Mouse (Mus musculus): ENCODE measurements around the gene Pappa2. TPM values are rescaled to one million over a fixed set of nuclear protein-coding genes. Genes with fewer than 3 reads are reported as not detected.

Pappa2 gene
- polyA plus RNA-seq (2015; fragmentation: Nextera tagmentation; extraction: Ambion mirVana): 0.18 and 0.23 TPM in 2 replicates

- Histone ChIP-seq H3K27ac (no peak within 1 kb of the TSS), H3K27me3 (replicated peaks) (no peaks in the 10 kb centered on the region), H3K4me1 (replicated peaks) (no peaks in the 10 kb centered on the region), H3K9ac (no peak within 1 kb of the TSS), H3K4me2 (replicated peaks) (no peak within 1 kb of the TSS), H3K4me3 (replicated peaks) (no peak within 1 kb of the TSS), H3K9me3 (no peaks in the 10 kb centered on the region), H3K36me3 (no peaks in the 10 kb centered on the region)
- ATAC-seq: no peak
- 47% methylated on average over 1 of the region's 1 CpGs for WGBS
These were observed at the start of gene Pappa2 for GRCm38 (mm10) chr1:158980390-158980789. Pappa2 (minus strand) TSS chr1:158980490.

- H3K27ac ChIP-seq: no peak overlapping the region
These were observed 48.8 kb upstream of the Pappa2 start for GRCm38 (mm10) chr1:159029106-159029505.

GRCm38 (mm10) chr1:159014940-159015660 lies 34.8 kb upstream of the Pappa2 start:
- no peak overlapping the region for H3K4me2 ChIP-seq (replicated peaks)
- no peaks in the 10 kb centered on the region for H3K9me3 ChIP-seq
- H3K36me3 ChIP-seq: no peaks in the 10 kb centered on the region
- no peak overlapping the region for H3K4me3 ChIP-seq (replicated peaks)
- H3K27me3 ChIP-seq (replicated peaks): no peaks in the 10 kb centered on the region
- no peaks in the 10 kb centered on the region for H3K4me1 ChIP-seq (replicated peaks)
- H3K27ac ChIP-seq: no peak overlapping the region
- WGBS: 76% methylated on average over 5 of the region's 5 CpGs
- no peak for ATAC-seq
- no peak overlapping the region for H3K9ac ChIP-seq

More at GRCm38 (mm10) chr1:159029106-159029505, 48.8 kb upstream of the Pappa2 start:
- H3K4me1 ChIP-seq (replicated peaks): no peaks in the 10 kb centered on the region
- H3K36me3 ChIP-seq: no peaks in the 10 kb centered on the region
- H3K4me3 ChIP-seq (replicated peaks): no peak overlapping the region
- 85% methylated on average over 2 of the region's 2 CpGs for WGBS
- no peak for ATAC-seq
- no peaks in the 10 kb centered on the region for H3K9me3 ChIP-seq
- no peaks in the 10 kb centered on the region for H3K27me3 ChIP-seq (replicated peaks)
- no peak overlapping the region for H3K9ac ChIP-seq
- H3K4me2 ChIP-seq (replicated peaks): no peak overlapping the region

- H3K4me2 ChIP-seq (replicated peaks): no peak overlapping the region
- H3K9me3 ChIP-seq: no peaks in the 10 kb centered on the region
- no peak overlapping the region for H3K9ac ChIP-seq
- H3K36me3 ChIP-seq: no peaks in the 10 kb centered on the region
- H3K27me3 ChIP-seq (replicated peaks): no peaks in the 10 kb centered on the region
- no peak for ATAC-seq
- H3K4me1 ChIP-seq (replicated peaks): no peaks in the 10 kb centered on the region
- no peak overlapping the region for H3K27ac ChIP-seq
- H3K4me3 ChIP-seq (replicated peaks): no peak overlapping the region
- WGBS: 78% methylated on average over 3 of the region's 3 CpGs
These were observed 6.8 kb upstream of the Pappa2 start for GRCm38 (mm10) chr1:158987042-158987441.

DNA sequence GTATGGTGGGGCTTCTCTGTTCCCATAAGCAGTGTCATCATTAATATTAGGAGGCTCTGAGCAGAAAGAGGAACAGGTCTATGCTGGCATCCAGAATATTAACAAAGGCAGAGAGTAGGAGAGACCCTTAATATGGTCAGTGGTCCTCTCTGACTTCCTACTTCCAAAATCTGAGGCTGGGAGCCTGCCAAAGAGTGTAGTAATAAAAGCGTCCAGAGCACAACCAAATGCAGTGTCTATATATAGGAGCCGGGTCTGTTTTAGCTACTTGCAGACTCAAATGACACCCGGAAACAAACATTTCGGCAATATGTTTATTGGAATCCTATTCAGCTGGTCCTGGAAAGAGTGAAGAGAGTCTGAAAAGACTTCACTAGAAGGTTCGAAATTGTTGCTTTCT lies 17.9 kb downstream of the Pappa2 start:
- no peak overlapping the region for H3K4me2 ChIP-seq (replicated peaks)
- ATAC-seq: no peak

GRCm38 (mm10) chr1:158960984-158961383 lies 19.3 kb downstream of the Pappa2 start:
- Histone ChIP-seq H3K9me3 (no peaks in the 10 kb centered on the region), H3K4me3 (replicated peaks) (no peak overlapping the region), H3K27me3 (replicated peaks) (no peaks in the 10 kb centered on the region), H3K4me2 (replicated peaks) (no peak overlapping the region), H3K36me3 (no peaks in the 10 kb centered on the region), H3K27ac (no peak overlapping the region), H3K9ac (no peak overlapping the region), H3K4me1 (replicated peaks) (no peaks in the 10 kb centered on the region)
- 40% methylated on average over 4 of the region's 4 CpGs for WGBS
- ATAC-seq: no peak

More for the DNA sequence above, 17.9 kb downstream of the Pappa2 start:
- Histone ChIP-seq H3K4me1 (replicated peaks) (no peaks in the 10 kb centered on the region), H3K27me3 (replicated peaks) (no peaks in the 10 kb centered on the region), H3K27ac (no peak overlapping the region), H3K4me3 (replicated peaks) (no peak overlapping the region), H3K9me3 (no peaks in the 10 kb centered on the region), H3K9ac (no peak overlapping the region), H3K36me3 (no peaks in the 10 kb centered on the region)
- 29% methylated on average over 5 of the region's 5 CpGs for WGBS

- H3K27me3 ChIP-seq (replicated peaks): no peaks in the 10 kb centered on the region
- 22% methylated on average over 8 of the region's 8 CpGs for WGBS
- H3K36me3 ChIP-seq: no peaks in the 10 kb centered on the region
- H3K4me1 ChIP-seq (replicated peaks): no peaks in the 10 kb centered on the region
- H3K9ac ChIP-seq: no peak overlapping the region
- H3K9me3 ChIP-seq: no peaks in the 10 kb centered on the region
- H3K4me3 ChIP-seq (replicated peaks): no peak overlapping the region
- no peak overlapping the region for H3K4me2 ChIP-seq (replicated peaks)
- no peak for ATAC-seq
- H3K27ac ChIP-seq: no peak overlapping the region
These were observed 19.7 kb downstream of the Pappa2 start for GRCm38 (mm10) chr1:158960549-158960948.

DNA sequence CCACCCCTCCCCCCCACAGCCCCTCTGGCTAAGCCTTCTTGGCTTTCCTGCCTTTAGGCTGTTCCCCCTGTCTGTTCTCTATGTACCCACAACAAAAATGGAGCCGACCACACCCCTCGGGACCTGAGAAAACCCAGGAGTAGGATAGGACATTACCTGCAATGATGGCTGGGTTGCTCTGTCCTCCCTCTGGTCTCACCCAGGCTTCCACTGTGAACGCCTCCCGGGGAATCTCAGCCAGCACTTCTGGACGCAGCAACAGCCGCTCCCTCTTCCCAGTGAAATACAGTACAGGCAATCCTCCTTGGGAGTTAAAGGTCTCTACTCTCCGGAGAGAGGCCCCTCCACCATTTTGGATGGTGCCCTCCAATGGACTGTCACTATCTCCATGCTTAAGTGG lies 23.9 kb downstream of the Pappa2 start:
- no peaks in the 10 kb centered on the region for H3K4me1 ChIP-seq (replicated peaks)
- 85% methylated on average over 7 of the region's 7 CpGs for WGBS
- H3K9me3 ChIP-seq: no peaks in the 10 kb centered on the region
- no peak for ATAC-seq
- no peak overlapping the region for H3K9ac ChIP-seq
- H3K4me2 ChIP-seq (replicated peaks): no peak overlapping the region
- H3K36me3 ChIP-seq: no peaks in the 10 kb centered on the region
- no peaks in the 10 kb centered on the region for H3K27me3 ChIP-seq (replicated peaks)
- H3K4me3 ChIP-seq (replicated peaks): no peak overlapping the region
- no peak overlapping the region for H3K27ac ChIP-seq

DNA sequence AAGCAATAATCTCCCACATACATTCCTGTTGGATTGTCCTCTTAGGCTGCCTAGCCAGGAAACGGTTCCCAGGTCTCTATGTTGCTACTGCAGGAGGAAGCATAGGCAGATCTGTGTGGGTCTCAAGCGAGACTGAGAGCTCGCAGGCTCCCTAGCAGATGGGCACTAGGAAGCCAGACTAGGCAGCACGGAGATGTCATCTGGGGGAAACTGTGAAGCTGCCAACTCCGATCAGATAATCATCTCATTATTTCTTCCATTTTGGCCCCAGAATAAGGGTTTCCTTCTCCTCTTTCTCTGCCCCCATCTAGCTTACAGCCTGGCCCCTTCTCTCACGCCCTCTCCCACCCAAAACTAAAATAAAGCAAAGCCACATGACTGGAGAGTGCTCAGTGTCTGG lies 25.5 kb downstream of the Pappa2 start:
- no peak overlapping the region for H3K9ac ChIP-seq
- no peak overlapping the region for H3K4me3 ChIP-seq (replicated peaks)
- H3K36me3 ChIP-seq: no peaks in the 10 kb centered on the region
- no peaks in the 10 kb centered on the region for H3K9me3 ChIP-seq
- H3K4me1 ChIP-seq (replicated peaks): no peaks in the 10 kb centered on the region
- no peak overlapping the region for H3K4me2 ChIP-seq (replicated peaks)
- 63% methylated on average over 6 of the region's 6 CpGs for WGBS
- no peaks in the 10 kb centered on the region for H3K27me3 ChIP-seq (replicated peaks)
- no peak overlapping the region for H3K27ac ChIP-seq
- no peak for ATAC-seq

DNA sequence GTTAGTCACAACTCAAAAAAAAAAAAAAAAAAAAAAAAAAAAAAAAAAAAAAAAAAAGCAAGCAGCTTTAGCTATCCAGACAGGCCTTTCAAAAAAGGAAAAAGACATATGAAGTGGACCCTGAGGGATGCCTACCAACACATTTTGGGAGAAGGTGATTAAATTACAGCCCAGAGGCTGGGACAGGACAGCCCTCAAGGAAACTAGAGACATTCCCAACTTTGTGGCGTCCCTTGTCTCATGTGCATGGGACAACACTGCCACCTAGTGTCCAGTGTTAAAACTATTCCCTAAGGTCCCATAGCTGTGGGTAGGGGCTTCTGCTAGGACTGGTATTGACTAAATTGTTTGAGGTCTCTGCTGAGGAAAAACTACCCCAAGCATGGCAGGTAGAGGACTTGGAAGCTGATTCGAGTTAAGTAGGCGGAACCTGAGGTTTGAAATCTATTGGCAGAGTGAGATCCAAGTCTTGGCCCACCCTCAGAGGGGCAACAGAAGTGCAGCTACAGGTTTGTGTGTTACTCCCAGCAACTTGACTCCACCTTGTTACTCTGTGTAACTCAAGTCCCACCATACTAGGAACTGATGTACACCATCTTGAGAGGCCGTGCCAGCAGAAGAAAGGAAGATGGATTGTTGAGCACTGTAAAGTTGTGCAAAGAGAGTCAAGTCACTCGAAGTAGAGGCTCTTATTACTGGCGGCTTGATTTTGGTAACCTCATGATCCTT lies 26.6 kb downstream of the Pappa2 start:
- no peak overlapping the region for H3K4me2 ChIP-seq (replicated peaks)
- no peak overlapping the region for H3K4me3 ChIP-seq (replicated peaks)
- no peaks in the 10 kb centered on the region for H3K36me3 ChIP-seq
- H3K27me3 ChIP-seq (replicated peaks): no peaks in the 10 kb centered on the region
- 45% methylated on average over 6 of the region's 6 CpGs for WGBS
- no peak overlapping the region for H3K27ac ChIP-seq
- no peaks in the 10 kb centered on the region for H3K4me1 ChIP-seq (replicated peaks)
- peak; percentile 86 for ATAC-seq
- H3K9ac ChIP-seq: no peak overlapping the region
- no peaks in the 10 kb centered on the region for H3K9me3 ChIP-seq

DNA sequence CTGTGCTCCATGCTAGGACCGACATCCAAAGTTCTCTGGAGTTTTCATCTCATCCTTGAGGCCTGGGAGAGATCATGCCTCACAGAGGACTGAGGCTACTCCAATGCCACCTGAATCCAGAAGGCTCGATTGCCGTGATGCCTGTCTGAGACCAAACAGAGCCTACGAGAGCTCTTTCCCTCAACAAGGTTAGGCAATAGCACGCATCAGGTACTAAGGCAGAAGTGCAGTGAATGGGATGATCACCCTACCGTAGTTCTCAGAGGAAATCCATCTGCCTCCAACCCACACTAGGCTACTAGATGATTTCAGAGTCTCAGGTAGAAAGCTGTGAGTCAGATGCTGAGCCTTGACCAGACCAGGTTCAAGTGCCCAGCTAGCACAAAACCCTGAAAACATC lies 31.2 kb downstream of the Pappa2 start:
- WGBS: 82% methylated on average over 6 of the region's 6 CpGs
- H3K27ac ChIP-seq: no peak overlapping the region

GRCm38 (mm10) chr1:158947981-158948735 lies 32.1 kb downstream of the Pappa2 start:
- no peak overlapping the region for H3K9ac ChIP-seq
- no peaks in the 10 kb centered on the region for H3K4me1 ChIP-seq (replicated peaks)
- WGBS: 70% methylated on average over 6 of the region's 6 CpGs
- no peak overlapping the region for H3K4me3 ChIP-seq (replicated peaks)
- no peaks in the 10 kb centered on the region for H3K36me3 ChIP-seq
- no peak overlapping the region for H3K4me2 ChIP-seq (replicated peaks)
- ATAC-seq: no peak
- no peak overlapping the region for H3K27ac ChIP-seq
- no peaks in the 10 kb centered on the region for H3K27me3 ChIP-seq (replicated peaks)
- no peaks in the 10 kb centered on the region for H3K9me3 ChIP-seq

More for the DNA sequence above, 31.2 kb downstream of the Pappa2 start:
- H3K36me3 ChIP-seq: no peaks in the 10 kb centered on the region
- no peaks in the 10 kb centered on the region for H3K9me3 ChIP-seq
- no peaks in the 10 kb centered on the region for H3K4me1 ChIP-seq (replicated peaks)
- no peak for ATAC-seq
- no peak overlapping the region for H3K4me2 ChIP-seq (replicated peaks)
- no peaks in the 10 kb centered on the region for H3K27me3 ChIP-seq (replicated peaks)
- H3K4me3 ChIP-seq (replicated peaks): no peak overlapping the region
- H3K9ac ChIP-seq: no peak overlapping the region

Measured in intestine, embryonic 15.5 days (tissue).